Mouse (Mus musculus) erythroblast, embryonic 14.5 days (primary cell): Measurements from ENCODE around the gene Oip5. TPM values are rescaled to one million over a fixed set of nuclear protein-coding genes. Genes with fewer than 3 reads are reported as not detected.
A peak's percentile ranks its signal among the peaks of the same experiment; 100 is the strongest.
"Not testable (repeated sequence)": the region's sequence is repeated elsewhere in the genome, so short reads cannot be mapped to it uniquely, and the experiment has no call there.

Experiments used
- H3K27me3 ChIP-seq: 2 replicates; pipeline ENCODE4 v1.6.1; 2012; ENCODE audit warnings: inconsistent platforms; ENCODE audit not compliant: control insufficient read depth
- H3K36me3 ChIP-seq: 2 replicates; pipeline ENCODE4 v1.6.1; 2012; ENCODE audit warnings: mild to moderate bottlenecking, inconsistent platforms; ENCODE audit not compliant: control insufficient read depth
- H3K4me1 ChIP-seq: 2 replicates; pipeline ENCODE4 v1.6.1; 2012; ENCODE audit warnings: inconsistent platforms; ENCODE audit not compliant: control insufficient read depth
- H3K4me3 ChIP-seq: replicated peaks from 2 replicates; pipeline ENCODE3; 2012; ENCODE audit warnings: moderate library complexity, mild to moderate bottlenecking, inconsistent platforms
- H3K9me3 ChIP-seq: 2 replicates; pipeline ENCODE4 v1.6.1; 2012; ENCODE audit warnings: low read length, inconsistent platforms, mixed read lengths; ENCODE audit not compliant: control insufficient read depth
- GATA1 ChIP-seq: IDR thresholded peaks from 2 replicates; pipeline ENCODE4 v1.6.1; 2012; ENCODE audit warnings: low read length, inconsistent platforms, mixed read lengths
- TAL1 ChIP-seq: IDR thresholded peaks from 3 replicates; pipeline ENCODE4 v1.6.1; 2012; ENCODE audit warnings: low read length, inconsistent platforms, mixed read lengths
- polyA plus RNA-seq: library from polyadenylated mRNA; stranded (reverse); fragments of >175 nt; gene quantifications from 2 replicates; pipeline ENCODE4 v1.2.3, GENCODE M21; 2012

Gene Oip5
- polyA plus RNA-seq, 1 experiment, result 6.2 TPM

- no peaks in the 10 kb centered on the region for H3K9me3 ChIP-seq
- no peaks in the 10 kb centered on the region for H3K27me3 ChIP-seq
- peaks cover 36% of the 10 kb centered on the region for H3K4me1 ChIP-seq
- peaks cover 67% of the 10 kb centered on the region for H3K36me3 ChIP-seq
- TF ChIP-seq GATA1 (no peak), TAL1 (no peak)
- peak overlapping the region; percentile 90 for H3K4me3 ChIP-seq
Observed at GRCm38 (mm10) chr2:119617841-119618198, 449 bp downstream of the Oip5 start.

DNA sequence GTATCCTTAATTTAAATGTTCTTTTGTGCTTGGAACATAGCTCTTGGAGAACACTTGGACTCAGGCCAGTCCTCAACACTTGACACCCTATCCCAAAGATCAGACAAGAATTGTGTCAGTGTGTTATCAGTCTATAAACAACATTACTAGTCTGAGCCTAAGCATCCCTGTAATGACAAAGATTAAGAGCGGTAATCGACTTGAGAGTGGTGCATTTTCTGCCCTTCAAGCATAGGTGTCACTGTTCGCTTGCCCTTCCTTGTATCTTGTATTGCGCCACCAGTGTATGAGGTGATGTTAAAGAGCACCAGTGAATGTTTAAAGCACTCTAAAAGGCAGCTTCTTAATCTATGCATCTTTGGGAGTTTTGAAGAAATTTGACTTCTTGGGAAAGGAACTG lies 11.2 kb downstream of the Oip5 start:
- Histone ChIP-seq H3K4me3 (no peak overlapping the region), H3K36me3 (peaks cover 97% of the 10 kb centered on the region), H3K27me3 (no peaks in the 10 kb centered on the region), H3K4me1 (peaks cover 61% of the 10 kb centered on the region), H3K9me3 (peaks cover 3% of the 10 kb centered on the region; the same call in 1 of the 2 replicates)
- TF ChIP-seq GATA1 (no peak), TAL1 (peak; percentile 20; the same call in 1 of the 3 replicates)

GRCm38 (mm10) chr2:119605361-119605973 lies 12.8 kb downstream of the Oip5 start:
- peak; percentile 77 for TF ChIP-seq TAL1
- 0 out of 2 replicates have a peak, but pooled peaks have one; percentile 51 for TF ChIP-seq GATA1
- Histone ChIP-seq H3K4me1 (peaks cover 72% of the 10 kb centered on the region), H3K4me3 (peak overlapping the region; percentile 52), H3K36me3 (peaks cover 96% of the 10 kb centered on the region), H3K9me3 (peaks cover 3% of the 10 kb centered on the region; the same call in 1 of the 2 replicates), H3K27me3 (no peaks in the 10 kb centered on the region)

- H3K27me3 ChIP-seq, result no peaks in the 10 kb centered on the region
- peak overlapping the region; percentile 26 for H3K4me3 ChIP-seq
- peaks cover under 1% of the 10 kb centered on the region; the same call in 1 of the 2 replicates for H3K9me3 ChIP-seq
- TF ChIP-seq TAL1 (no peak), GATA1 (peak; percentile 42; the same call in 1 of the 2 replicates)
- peaks cover 96% of the 10 kb centered on the region for H3K36me3 ChIP-seq
- H3K4me1 ChIP-seq, result peaks cover 82% of the 10 kb centered on the region
Observed at GRCm38 (mm10) chr2:119603909-119604308, 14.4 kb downstream of the Oip5 start.

- Histone ChIP-seq H3K27me3 (no peaks in the 10 kb centered on the region), H3K36me3 (peaks cover 97% of the 10 kb centered on the region), H3K4me1 (peaks cover 83% of the 10 kb centered on the region), H3K9me3 (no peaks in the 10 kb centered on the region), H3K4me3 (peak overlapping the region; percentile 19)
- TF ChIP-seq TAL1 (no peak), GATA1 (no peak)
Observed at GRCm38 (mm10) chr2:119602488-119602887, 15.8 kb downstream of the Oip5 start.

- peaks cover 97% of the 10 kb centered on the region for H3K36me3 ChIP-seq
- not testable (repeated sequence) for H3K27me3 ChIP-seq, H3K9me3 ChIP-seq
- H3K4me1 ChIP-seq, result peaks cover 82% of the 10 kb centered on the region
- H3K4me3 ChIP-seq, result peak overlapping the region; percentile 35
Observed at GRCm38 (mm10) chr2:119601575-119601974, 16.7 kb downstream of the Oip5 start.

GRCm38 (mm10) chr2:119601027-119601426 lies 17.2 kb downstream of the Oip5 start:
- H3K27me3 ChIP-seq, result no peaks in the 10 kb centered on the region
- no peak for TF ChIP-seq GATA1
- TF ChIP-seq TAL1, result no peak
- H3K4me3 ChIP-seq, result no peak overlapping the region
- peaks cover 82% of the 10 kb centered on the region for H3K4me1 ChIP-seq
- H3K9me3 ChIP-seq, result no peaks in the 10 kb centered on the region
- H3K36me3 ChIP-seq, result peaks cover 97% of the 10 kb centered on the region

- Histone ChIP-seq H3K4me1 (peaks cover 64% of the 10 kb centered on the region), H3K4me3 (peak overlapping the region; percentile 34), H3K27me3 (no peaks in the 10 kb centered on the region), H3K9me3 (no peaks in the 10 kb centered on the region), H3K36me3 (peaks cover 64% of the 10 kb centered on the region)
- no peak for TF ChIP-seq TAL1
- TF ChIP-seq GATA1, result no peak
Observed at GRCm38 (mm10) chr2:119596781-119597330, 21.4 kb downstream of the Oip5 start.

GRCm38 (mm10) chr2:119595308-119595707 lies 23.0 kb downstream of the Oip5 start:
- Histone ChIP-seq H3K36me3 (peaks cover 51% of the 10 kb centered on the region), H3K4me1 (peaks cover 50% of the 10 kb centered on the region), H3K4me3 (peak overlapping the region; percentile 74), H3K27me3 (no peaks in the 10 kb centered on the region), H3K9me3 (no peaks in the 10 kb centered on the region)
- TF ChIP-seq TAL1 (no peak), GATA1 (no peak)
